Mouse (Mus musculus): ENCODE results near the gene Cers2.

- no peak for TF ChIP-seq USF2 (conservative IDR thresholded peaks at IDR 0.05; ENCODE audit: low read depth, low read length)
- no peak for TF ChIP-seq NELFE (IDR thresholded peaks at IDR 0.05; ENCODE audit: low read depth, low read length)
Measured at GRCm38 (mm10) chr3:95312623-95313022, 2.0 kb upstream of the Cers2 start.
